Mouse (Mus musculus) megakaryocyte, embryonic 14.5 days (primary cell): ENCODE results near the gene Ppox.

Experiments used
- FLI1 ChIP-seq: IDR thresholded peaks from 2 replicates; pipeline ENCODE4 v1.6.1; 2012; ENCODE audit warnings: low read length, inconsistent platforms, mixed read lengths
- GATA1 ChIP-seq: IDR thresholded peaks from 3 replicates; pipeline ENCODE4 v1.6.1; 2012; ENCODE audit warnings: mixed read lengths, low read length, inconsistent platforms, borderline replicate concordance

DNA sequence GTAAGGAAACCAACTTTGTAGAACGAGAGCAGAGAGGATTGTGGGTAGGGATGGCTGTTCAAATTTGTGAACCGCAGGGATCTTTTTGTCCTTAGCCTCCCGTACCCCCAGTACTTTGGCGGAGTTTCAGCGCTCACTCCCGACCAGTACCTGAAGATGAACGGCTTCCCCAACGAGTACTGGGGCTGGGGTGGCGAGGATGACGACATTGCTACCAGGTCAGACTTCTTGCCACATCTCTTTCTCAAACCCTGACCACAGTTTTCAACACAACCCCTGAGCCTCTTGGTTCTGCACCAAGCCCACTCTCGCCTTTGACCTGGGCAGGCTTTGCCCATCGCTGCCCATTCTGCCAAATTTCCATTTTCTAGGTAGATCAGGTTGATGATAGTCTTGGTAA lies 6.8 kb downstream of the Ppox start:
- TF ChIP-seq GATA1 (no peak), FLI1 (no peak)
